Mouse (Mus musculus): ENCODE data around the gene Tent4a. TPM values are rescaled to one million over a fixed set of nuclear protein-coding genes. Genes with fewer than 3 reads are reported as not detected.

Tent4a gene
- polyA plus RNA-seq, 1 experiment from 2014 or later = 2.3 TPM

DNA sequence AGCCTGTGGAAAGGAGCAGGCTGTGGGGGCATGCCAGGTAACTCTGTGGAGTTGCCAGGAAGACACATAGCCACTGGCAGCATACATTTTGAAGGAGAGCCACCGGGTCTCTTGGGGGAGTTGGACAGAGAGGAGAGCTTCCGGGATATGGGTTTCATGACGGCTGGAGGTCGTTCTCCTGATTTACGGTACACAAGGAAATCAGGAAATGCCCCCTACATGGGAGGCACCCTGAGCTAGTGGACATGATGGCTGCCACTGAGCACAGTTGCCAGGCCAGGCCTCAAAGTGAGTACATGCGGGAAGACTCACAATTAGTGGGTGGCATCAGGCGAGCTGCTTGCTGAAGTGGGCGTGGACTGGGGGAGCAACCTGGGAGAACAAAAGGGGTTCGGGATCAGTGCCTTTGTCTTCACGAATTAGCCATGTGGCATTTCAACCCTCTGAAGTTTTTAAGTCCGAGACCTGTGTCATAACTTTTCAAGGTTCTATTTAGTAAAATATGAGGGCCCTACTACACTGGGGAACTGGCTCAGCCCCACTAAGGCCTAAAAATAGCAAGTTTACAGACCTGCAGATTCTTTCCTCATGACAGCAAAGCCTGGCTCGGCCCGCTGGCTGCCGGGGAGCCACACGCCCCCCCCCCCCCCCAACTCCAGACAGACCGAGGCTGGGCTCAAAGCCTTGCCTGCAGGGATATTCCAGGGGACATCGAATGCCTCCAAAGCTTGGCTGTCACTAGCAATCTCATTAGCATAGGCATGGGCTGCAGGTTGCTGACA, 8.3 kb upstream of the Tent4a start:
- Histone ChIP-seq H3K27me3 (replicated peaks; ENCODE audit: control insufficient read depth, insufficient read depth, low read length) (no peaks in the 10 kb centered on the region), H3K9me3 (ENCODE audit: control insufficient read depth) (no peaks in the 10 kb centered on the region), H3K4me2 (replicated peaks; ENCODE audit: low read depth) (no peak overlapping the region), H3K9ac (ENCODE audit: low read depth, low read length) (no peak overlapping the region), H3K27ac (ENCODE audit: low read depth, low read length) (no peak overlapping the region; the same call in 1 of the 2 replicates), H3K4me3 (ENCODE audit: low read depth, low read length) (no peak overlapping the region), H3K36me3 (ENCODE audit: control insufficient read depth, insufficient read depth) (no peaks in the 10 kb centered on the region), H3K4me1 (replicated peaks; ENCODE audit: control insufficient read depth, insufficient read depth, low read length) (no peaks in the 10 kb centered on the region; the same call in 1 of the 2 replicates)
- no peak for ATAC-seq
- no peak for TF ChIP-seq CTCF (IDR thresholded peaks at IDR 0.05; ENCODE audit: low read depth)
- WGBS = 42% methylated on average over 17 of the region's 17 CpGs

- Histone ChIP-seq H3K9me3 (ENCODE audit: control insufficient read depth) (no peaks in the 10 kb centered on the region), H3K27me3 (replicated peaks; ENCODE audit: control insufficient read depth, insufficient read depth, low read length) (no peaks in the 10 kb centered on the region), H3K4me3 (ENCODE audit: low read depth, low read length) (no peak overlapping the region), H3K36me3 (ENCODE audit: control insufficient read depth, insufficient read depth) (no peaks in the 10 kb centered on the region), H3K27ac (ENCODE audit: low read depth, low read length) (no peak overlapping the region), H3K9ac (ENCODE audit: low read depth, low read length) (no peak overlapping the region), H3K4me1 (replicated peaks; ENCODE audit: control insufficient read depth, insufficient read depth, low read length) (no peaks in the 10 kb centered on the region; the same call in 1 of the 2 replicates), H3K4me2 (replicated peaks; ENCODE audit: low read depth) (no peak overlapping the region; the same call in 1 of the 2 replicates)
- TF ChIP-seq CTCF (IDR thresholded peaks at IDR 0.05; ENCODE audit: low read depth) = no peak
- WGBS = 57% methylated on average over 10 of the region's 10 CpGs
- ATAC-seq = no peak
Observed at GRCm38 (mm10) chr13:69541776-69542175, 7.4 kb upstream of the Tent4a start.

DNA sequence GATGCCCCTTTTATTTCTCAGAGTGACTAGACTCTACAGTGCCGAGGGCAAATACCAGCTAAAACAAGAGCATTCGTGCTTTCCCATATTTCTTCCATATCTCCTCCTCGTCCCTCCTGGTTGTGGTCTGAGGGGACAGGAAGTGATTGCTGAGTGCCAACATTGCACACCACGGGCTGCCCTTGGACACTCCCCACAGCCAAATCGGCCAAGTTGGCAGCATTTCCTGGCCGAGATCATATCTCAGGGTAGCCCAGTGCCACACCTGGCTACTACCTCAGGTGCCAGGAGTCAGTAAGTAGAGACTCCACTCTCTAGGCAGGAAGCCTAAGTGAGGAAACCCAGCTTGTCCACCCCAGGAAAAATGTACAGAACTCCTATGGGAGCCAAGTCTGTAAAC, 6.8 kb upstream of the Tent4a start:
- 0 out of 2 replicates have a peak, but pooled peaks have one; percentile 17 for ATAC-seq
- TF ChIP-seq CTCF (IDR thresholded peaks at IDR 0.05; ENCODE audit: low read depth) = no peak
- H3K27me3 ChIP-seq (replicated peaks; ENCODE audit: control insufficient read depth, insufficient read depth, low read length) = no peaks in the 10 kb centered on the region
- H3K4me2 ChIP-seq (replicated peaks; ENCODE audit: low read depth) = no peak overlapping the region
- WGBS = 60% methylated on average over 6 of the region's 6 CpGs
- H3K4me3 ChIP-seq (ENCODE audit: low read depth, low read length) = no peak overlapping the region
- no peak overlapping the region for H3K27ac ChIP-seq (ENCODE audit: low read depth, low read length)
- no peaks in the 10 kb centered on the region for H3K36me3 ChIP-seq (ENCODE audit: control insufficient read depth, insufficient read depth)
- H3K9me3 ChIP-seq (ENCODE audit: control insufficient read depth) = no peaks in the 10 kb centered on the region
- H3K4me1 ChIP-seq (replicated peaks; ENCODE audit: control insufficient read depth, insufficient read depth, low read length) = no peaks in the 10 kb centered on the region; the same call in 1 of the 2 replicates
- H3K9ac ChIP-seq (ENCODE audit: low read depth, low read length) = no peak overlapping the region

- Histone ChIP-seq H3K9ac (ENCODE audit: low read depth, low read length) (no peak overlapping the region), H3K4me2 (replicated peaks; ENCODE audit: low read depth) (no peak overlapping the region), H3K4me1 (replicated peaks; ENCODE audit: control insufficient read depth, insufficient read depth, low read length) (no peaks in the 10 kb centered on the region; the same call in 1 of the 2 replicates), H3K27ac (ENCODE audit: low read depth, low read length) (no peak overlapping the region), H3K36me3 (ENCODE audit: control insufficient read depth, insufficient read depth) (no peaks in the 10 kb centered on the region), H3K4me3 (ENCODE audit: low read depth, low read length) (no peak overlapping the region), H3K27me3 (replicated peaks; ENCODE audit: control insufficient read depth, insufficient read depth, low read length) (no peaks in the 10 kb centered on the region), H3K9me3 (ENCODE audit: control insufficient read depth) (no peaks in the 10 kb centered on the region)
- 48% methylated on average over 4 of the region's 4 CpGs for WGBS
- TF ChIP-seq CTCF (IDR thresholded peaks at IDR 0.05; ENCODE audit: low read depth) = no peak
- no peak for ATAC-seq
Observed at GRCm38 (mm10) chr13:69538327-69538726, 3.9 kb upstream of the Tent4a start.

GRCm38 (mm10) chr13:69537366-69537765, 2.9 kb upstream of the Tent4a start:
- Histone ChIP-seq H3K27me3 (replicated peaks; ENCODE audit: control insufficient read depth, insufficient read depth, low read length) (no peaks in the 10 kb centered on the region), H3K27ac (ENCODE audit: low read depth, low read length) (no peak overlapping the region), H3K9ac (ENCODE audit: low read depth, low read length) (no peak overlapping the region), H3K4me3 (ENCODE audit: low read depth, low read length) (no peak overlapping the region), H3K4me1 (replicated peaks; ENCODE audit: control insufficient read depth, insufficient read depth, low read length) (no peaks in the 10 kb centered on the region; the same call in 1 of the 2 replicates), H3K36me3 (ENCODE audit: control insufficient read depth, insufficient read depth) (no peaks in the 10 kb centered on the region), H3K4me2 (replicated peaks; ENCODE audit: low read depth) (no peak overlapping the region), H3K9me3 (ENCODE audit: control insufficient read depth) (no peaks in the 10 kb centered on the region)
- ATAC-seq = no peak
- WGBS = 81% methylated on average over 7 of the region's 7 CpGs
- TF ChIP-seq CTCF (IDR thresholded peaks at IDR 0.05; ENCODE audit: low read depth) = no peak

- 0 out of 2 replicates have a peak overlapping the region, but pooled peaks have one; percentile 96 for H3K27ac ChIP-seq (ENCODE audit: low read depth, low read length)
- 68% methylated on average over 4 of the region's 4 CpGs for WGBS
- TF ChIP-seq CTCF (IDR thresholded peaks at IDR 0.05; ENCODE audit: low read depth) = no peak
- 0 out of 2 replicates have a peak overlapping the region, but pooled peaks have one; percentile 83 for H3K4me3 ChIP-seq (ENCODE audit: low read depth, low read length)
- no peak for ATAC-seq
- no peaks in the 10 kb centered on the region for H3K9me3 ChIP-seq (ENCODE audit: control insufficient read depth)
- 0 out of 2 replicates have a peak, but pooled peaks cover 3% of the 10 kb centered on the region for H3K4me1 ChIP-seq (replicated peaks; ENCODE audit: control insufficient read depth, insufficient read depth, low read length)
- peak overlapping the region; percentile 97 for H3K4me2 ChIP-seq (replicated peaks; ENCODE audit: low read depth)
- H3K27me3 ChIP-seq (replicated peaks; ENCODE audit: control insufficient read depth, insufficient read depth, low read length) = no peaks in the 10 kb centered on the region
- no peak overlapping the region for H3K9ac ChIP-seq (ENCODE audit: low read depth, low read length)
- H3K36me3 ChIP-seq (ENCODE audit: control insufficient read depth, insufficient read depth) = no peaks in the 10 kb centered on the region
Observed at GRCm38 (mm10) chr13:69536021-69536420, 1.6 kb upstream of the Tent4a start.

Data from intestine, postnatal 0 days (tissue).